Mouse (Mus musculus) heart, postnatal 14 days (tissue): ENCODE data around the gene Heatr6. TPM values are rescaled to one million over a fixed set of nuclear protein-coding genes. Genes with fewer than 3 reads are reported as not detected.

Experiments used
- DNase-seq, 2 experiments: peaks; one replicate each; pipeline ENCODE4 v3.0.0; 2021 to 2022
- intact Hi-C: fragments of 180-260 bp; cut with DNase I; formaldehyde crosslinking; loops from one replicate; pipeline ENCODE4 v1.15.1; 2025
- total RNA-seq, 2 experiments: library from RNA; stranded (reverse); gene quantifications; 2 replicates each; pipeline ENCODE4 v1.2.3; 2021

The Heatr6 gene
- total RNA-seq, 2 experiments from 2014 or later: 6.1 to 7.7 TPM

GRCm38 (mm10) chr11:83746681-83747080, 6.8 kb upstream of the Heatr6 start, which contains the start of gene Wfdc21:
Wfdc21 (plus strand) TSS chr11:83746940.
- intact Hi-C loops: no loop called here
- DNase-seq: no peak

- intact Hi-C loops: no loop called here
- no peak for DNase-seq
Measured at GRCm38 (mm10) chr11:83747376-83748265, 5.9 kb upstream of the Heatr6 start.

GRCm38 (mm10) chr11:83754227-83754626, 731 bp downstream of the Heatr6 start:
- no peak for DNase-seq
- intact Hi-C loops: no loop called here

- no peak for DNase-seq
- intact Hi-C loops: no loop called here
Measured at GRCm38 (mm10) chr11:83767306-83767705, 13.8 kb downstream of the Heatr6 start.

GRCm38 (mm10) chr11:83768976-83769375, 15.5 kb downstream of the Heatr6 start:
- intact Hi-C loops: no loop called here
- no peak for DNase-seq

- no peak for DNase-seq
- intact Hi-C loops: no loop called here
Measured at GRCm38 (mm10) chr11:83771014-83771413, 17.5 kb downstream of the Heatr6 start.

GRCm38 (mm10) chr11:83772341-83772740, 18.8 kb downstream of the Heatr6 start:
- no peak for DNase-seq
- intact Hi-C loops: no loop called here

- no peak for DNase-seq
- intact Hi-C loops: no loop called here
Measured at GRCm38 (mm10) chr11:83773691-83774090, 20.2 kb downstream of the Heatr6 start.

GRCm38 (mm10) chr11:83774324-83774723, 20.8 kb downstream of the Heatr6 start:
- intact Hi-C loops: no loop called here
- DNase-seq: no peak

- no peak for DNase-seq
- intact Hi-C loops: no loop called here
Measured at GRCm38 (mm10) chr11:83776798-83777197, 23.3 kb downstream of the Heatr6 start.

- DNase-seq: no peak
- intact Hi-C loops: no loop called here
Measured at GRCm38 (mm10) chr11:83783931-83784600, 30.6 kb downstream of the Heatr6 start.

- intact Hi-C loops: loop anchor here (1.0 to 5.0 kb wide), 2 partner anchors 152 to 248 kb away; no protein-coding TSS in a partner anchor
- DNase-seq: peak in 1 of 2 experiments; percentile 51
Measured at GRCm38 (mm10) chr11:83784661-83785060, 31.2 kb downstream of the Heatr6 start.

GRCm38 (mm10) chr11:83785366-83785765, 31.9 kb downstream of the Heatr6 start:
- intact Hi-C loops: loop anchor here (1.0 to 5.0 kb wide), 2 partner anchors 151 to 247 kb away; no protein-coding TSS in a partner anchor

GRCm38 (mm10) chr11:83786835-83787234, 33.3 kb downstream of the Heatr6 start:
- peak; percentile 44 to 49 for DNase-seq
- intact Hi-C loops: loop anchor here (5.0 kb wide), 1 partner anchor 245 kb away; no protein-coding TSS in a partner anchor

More at GRCm38 (mm10) chr11:83785366-83785765, 31.9 kb downstream of the Heatr6 start:
- DNase-seq: peak; percentile 45 to 66

GRCm38 (mm10) chr11:83787401-83788021, 34.0 kb downstream of the Heatr6 start:
- DNase-seq: no peak
- intact Hi-C loops: loop anchor here (5.0 kb wide), 1 partner anchor 245 kb away; no protein-coding TSS in a partner anchor

GRCm38 (mm10) chr11:83788331-83788730, 34.8 kb downstream of the Heatr6 start:
- no peak for DNase-seq
- intact Hi-C loops: loop anchor here (5.0 kb wide), 1 partner anchor 244 kb away; no protein-coding TSS in a partner anchor

GRCm38 (mm10) chr11:83789259-83789658, 35.8 kb downstream of the Heatr6 start:
- peak; percentile 49 to 54 for DNase-seq
- intact Hi-C loops: loop anchor here (5.0 kb wide), 1 partner anchor 243 kb away; no protein-coding TSS in a partner anchor

GRCm38 (mm10) chr11:83791133-83791532, 37.6 kb downstream of the Heatr6 start:
- intact Hi-C loops: no loop called here

GRCm38 (mm10) chr11:83792316-83792914, 38.9 kb downstream of the Heatr6 start:
- DNase-seq: no peak
- intact Hi-C loops: no loop called here

More at GRCm38 (mm10) chr11:83791133-83791532, 37.6 kb downstream of the Heatr6 start:
- DNase-seq: no peak

GRCm38 (mm10) chr11:83793264-83793663, 39.8 kb downstream of the Heatr6 start:
- DNase-seq: no peak
- intact Hi-C loops: no loop called here
